Mouse (Mus musculus) midbrain, postnatal 0 days (tissue): ENCODE data around the gene Cbx2. TPM values are rescaled to one million over a fixed set of nuclear protein-coding genes. Genes with fewer than 3 reads are reported as not detected.
A peak's percentile ranks its signal among the peaks of the same experiment; 100 is the strongest.

Experiments
- ATAC-seq: fragments of 200-750 bp; cut with Nextera tagmentation; 2 replicates; pipeline ENCODE4 v1.8.0; 2017; ENCODE audit warnings: moderate number of reproducible peaks, mild to moderate bottlenecking, moderate TSS enrichment, moderate library complexity; ENCODE audit not compliant: low FRiP score
- DNase-seq: peaks from one replicate; pipeline ENCODE4 v3.0.0-alpha.2; 2015; ENCODE audit warnings: low spot score
- H3K27ac ChIP-seq: fragments of 300-500 bp; sonication (generic); 2 replicates; pipeline ENCODE4 v1.5.1; 2014; ENCODE audit warnings: low read depth, mild to moderate bottlenecking, low read length, mixed read lengths
- H3K27me3 ChIP-seq: fragments of 300-500 bp; sonication (generic); 2 replicates; pipeline ENCODE4 v1.6.1; 2014; ENCODE audit warnings: low read length, control low read depth, mixed read lengths; ENCODE audit not compliant: insufficient read depth
- H3K36me3 ChIP-seq: fragments of 300-500 bp; sonication (generic); 2 replicates; pipeline ENCODE4 v1.6.1; 2014; ENCODE audit warnings: low read length, control low read depth, mixed read lengths; ENCODE audit not compliant: insufficient read depth
- H3K4me1 ChIP-seq: fragments of 300-500 bp; sonication (generic); 2 replicates; pipeline ENCODE4 v1.6.1; 2014; ENCODE audit warnings: mild to moderate bottlenecking, control low read depth, antibody characterized with exemption, low read length, mixed read lengths; ENCODE audit not compliant: insufficient read depth
- H3K4me2 ChIP-seq: fragments of 300-500 bp; sonication (generic); 2 replicates; pipeline ENCODE4 v1.6.1; 2014; ENCODE audit warnings: low read depth, mild to moderate bottlenecking, low read length, mixed read lengths; ENCODE audit not compliant: poor library complexity, severe bottlenecking
- H3K4me3 ChIP-seq: fragments of 300-500 bp; sonication (generic); 2 replicates; pipeline ENCODE4 v1.5.1; 2014; ENCODE audit warnings: low read depth, mild to moderate bottlenecking, low read length, moderate library complexity
- H3K9ac ChIP-seq: fragments of 300-500 bp; sonication (generic); replicated peaks from 2 replicates; pipeline ENCODE4 v1.6.1; 2014; ENCODE audit warnings: mild to moderate bottlenecking, low read length, moderate library complexity, mixed read lengths; ENCODE audit not compliant: poor library complexity, severe bottlenecking
- H3K9me3 ChIP-seq: fragments of 300-500 bp; sonication (generic); 2 replicates; pipeline ENCODE4 v1.6.1; 2016; ENCODE audit warnings: low read length, control low read depth
- CTCF ChIP-seq: IDR thresholded peaks from 2 replicates; pipeline ENCODE4 v1.5.1; 2016; ENCODE audit warnings: antibody characterized with exemption, mild to moderate bottlenecking
- WGBS: fragments of 180-500 bp; shearing (Covaris S2); extraction: QIAGEN DNeasy Blood & Tissue Kit; methylation state at CpG from one replicate; pipeline ENCODE4 v1.1.7; 2014; 5-methylcytosine and 5-hydroxymethylcytosine counted together
- polyA plus RNA-seq: library from polyadenylated mRNA; unstranded; fragments of >200 nt; fragmentation: Nextera tagmentation; extraction: Ambion mirVana; gene quantifications from 2 replicates; pipeline ENCODE4 v1.2.1, GENCODE M21; 2015
- total RNA-seq: library from RNA; depleted of rRNA; stranded (reverse); fragments of >200 nt; gene quantifications from 2 replicates; pipeline ENCODE4 v1.2.3, GENCODE M21; 2014

Cbx2 gene
- total and polyA plus RNA-seq, 2 experiments from 2014 or later: 6.7 to 10.6 TPM

GRCm38 (mm10) chr11:118998540-118999265 is 24.1 kb upstream of the Cbx2 start:
- WGBS: 2% methylated on average over 30 of the region's 30 CpGs
- peak overlapping the region; percentile 49 for H3K27ac ChIP-seq
- DNase-seq (peak; percentile 95), ATAC-seq (peak; percentile 78)
- H3K27me3 ChIP-seq: no peaks in the 10 kb centered on the region
- TF ChIP-seq CTCF: peak; percentile 94
- H3K9me3 ChIP-seq: no peaks in the 10 kb centered on the region
- H3K4me1 ChIP-seq: peaks cover 4% of the 10 kb centered on the region; the same call in 1 of the 2 replicates
- no peak overlapping the region for H3K9ac ChIP-seq
- peak overlapping the region; percentile 5; the same call in 1 of the 2 replicates for H3K4me3 ChIP-seq
- H3K4me2 ChIP-seq: peak overlapping the region; percentile 41
- no peaks in the 10 kb centered on the region for H3K36me3 ChIP-seq

GRCm38 (mm10) chr11:118999361-118999804 is 23.4 kb upstream of the Cbx2 start:
- peak; percentile 10; the same call in 1 of the 2 replicates for TF ChIP-seq CTCF
- 0 out of 2 replicates have a peak overlapping the region, but pooled peaks have one; percentile 6 for H3K4me3 ChIP-seq
- H3K27me3 ChIP-seq: no peaks in the 10 kb centered on the region
- H3K27ac ChIP-seq: peak overlapping the region; percentile 49
- no peaks in the 10 kb centered on the region for H3K36me3 ChIP-seq
- no peaks in the 10 kb centered on the region for H3K9me3 ChIP-seq
- ATAC-seq (peak; percentile 67), DNase-seq (peak; percentile 82)
- H3K4me1 ChIP-seq: peaks cover 4% of the 10 kb centered on the region; the same call in 1 of the 2 replicates
- H3K4me2 ChIP-seq: peak overlapping the region; percentile 41
- WGBS: 2% methylated on average over 26 of the region's 26 CpGs
- 0 out of 2 replicates have a peak overlapping the region, but pooled peaks have one; percentile 33 for H3K9ac ChIP-seq

GRCm38 (mm10) chr11:119000877-119001276 is 21.9 kb upstream of the Cbx2 start:
- Histone ChIP-seq H3K9ac (no peak overlapping the region), H3K4me1 (peaks cover 4% of the 10 kb centered on the region; the same call in 1 of the 2 replicates), H3K4me3 (no peak overlapping the region), H3K9me3 (no peaks in the 10 kb centered on the region), H3K27ac (no peak overlapping the region), H3K4me2 (no peak overlapping the region), H3K36me3 (no peaks in the 10 kb centered on the region), H3K27me3 (no peaks in the 10 kb centered on the region)
- 66% methylated on average over 2 of the region's 2 CpGs for WGBS
- ATAC-seq (no peak), DNase-seq (no peak)
- TF ChIP-seq CTCF: peak; percentile 49

- Histone ChIP-seq H3K9me3 (no peaks in the 10 kb centered on the region), H3K4me3 (no peak overlapping the region), H3K27ac (no peak overlapping the region), H3K9ac (no peak overlapping the region), H3K27me3 (no peaks in the 10 kb centered on the region), H3K4me1 (peaks cover 4% of the 10 kb centered on the region; the same call in 1 of the 2 replicates), H3K36me3 (no peaks in the 10 kb centered on the region), H3K4me2 (no peak overlapping the region)
- no peak for TF ChIP-seq CTCF
- no peak for ATAC-seq
- 74% methylated on average over 4 of the region's 4 CpGs for WGBS
- DNase-seq: no peak
These were observed 21.2 kb upstream of the Cbx2 start for GRCm38 (mm10) chr11:119001493-119002128.

- ATAC-seq (no peak), DNase-seq (no peak)
- H3K4me3 ChIP-seq: no peak overlapping the region
- TF ChIP-seq CTCF: no peak
- WGBS: 86% methylated on average over 10 of the region's 10 CpGs
- H3K9ac ChIP-seq: no peak overlapping the region
- H3K27ac ChIP-seq: no peak overlapping the region
- no peak overlapping the region for H3K4me2 ChIP-seq
- no peaks in the 10 kb centered on the region for H3K36me3 ChIP-seq
- H3K4me1 ChIP-seq: no peaks in the 10 kb centered on the region
- no peaks in the 10 kb centered on the region for H3K27me3 ChIP-seq
- no peaks in the 10 kb centered on the region for H3K9me3 ChIP-seq
These were observed 17.1 kb upstream of the Cbx2 start for GRCm38 (mm10) chr11:119005547-119006275.
